Comparison of ENCODE assay signal across 8 mouse cellular contexts in the genomic region with DNA sequence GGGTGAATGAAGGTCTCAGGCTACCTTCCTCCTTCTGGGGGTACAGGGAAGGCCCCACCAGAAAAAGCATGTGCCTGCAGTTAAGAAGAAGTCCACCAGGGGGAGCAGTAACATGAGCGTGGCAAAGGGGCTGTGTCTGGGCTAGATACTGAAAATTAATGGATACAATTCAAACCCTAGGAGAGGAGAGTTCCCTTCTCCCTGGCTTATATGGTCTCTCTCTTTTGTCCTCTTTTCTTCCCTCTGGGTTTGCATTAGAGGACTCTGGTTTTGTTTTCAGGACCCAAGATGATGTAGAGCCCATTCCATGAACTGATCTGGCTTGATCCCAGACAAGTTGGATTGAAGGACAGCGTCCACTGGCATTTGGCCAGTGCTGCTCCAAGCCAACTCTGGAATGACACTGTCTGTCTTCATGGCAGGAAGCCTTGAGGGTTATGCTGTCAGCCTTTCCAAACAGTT.
DNase-seq lines count a peak whose midpoint lies in the region; ATAC-seq and TF ChIP-seq lines count a peak whose summit lies in the region.

No protein-coding gene starts in this region.

- no peak overlapping the region for H3K27ac ChIP-seq in heart, embryonic 16.5 days (ENCODE audit: low read length)

- H3K9me3 ChIP-seq in E14TG2a.4 (ENCODE audit: low read length): peaks cover 9% of the 10 kb centered on the region
- 0 out of 2 replicates have a peak, but pooled peaks cover 2% of the 10 kb centered on the region for H3K9me3 ChIP-seq in heart, embryonic 16.5 days (replicated peaks; ENCODE audit: control insufficient read depth, low read length)

- no peak overlapping the region for H3K4me2 ChIP-seq in heart, embryonic 16.5 days (ENCODE audit: low read depth, low read length)

- no peaks in the 10 kb centered on the region for H3K27me3 ChIP-seq in E14TG2a.4 (ENCODE audit: insufficient read depth, low read length)
- no peaks in the 10 kb centered on the region for H3K27me3 ChIP-seq in heart, embryonic 16.5 days (ENCODE audit: control insufficient read depth, insufficient read depth, low read length)

- no peak overlapping the region for H3K9ac ChIP-seq in heart, embryonic 16.5 days (ENCODE audit: low read length)

- no peak overlapping the region for H3K4me3 ChIP-seq in E14TG2a.4 (replicated peaks; ENCODE audit: low read length)
- no peak overlapping the region for H3K4me3 ChIP-seq in heart, embryonic 16.5 days (ENCODE audit: low read length)

- peak; percentile 86 for TF ChIP-seq CTCF in E14TG2a.4 (conservative IDR thresholded peaks at IDR 0.05; ENCODE audit: low read length)

- peaks cover 7% of the 10 kb centered on the region; the same call in 1 of the 2 replicates for H3K4me1 ChIP-seq in E14TG2a.4 (replicated peaks; ENCODE audit: low read depth, low read length)
- peaks cover 5% of the 10 kb centered on the region; the same call in 1 of the 2 replicates for H3K4me1 ChIP-seq in heart, embryonic 16.5 days (ENCODE audit: control insufficient read depth, insufficient read depth, low read length)

- H3K36me3 ChIP-seq in E14TG2a.4 (ENCODE audit: insufficient read depth, low read length): no peaks in the 10 kb centered on the region
- no peaks in the 10 kb centered on the region for H3K36me3 ChIP-seq in heart, embryonic 16.5 days (ENCODE audit: control insufficient read depth, insufficient read depth)

- ATAC-seq in heart, embryonic 16.5 days (replicated peaks; ENCODE audit: extremely low read depth, insufficient read depth, low FRiP score): peak; percentile 41; the same call in 1 of the 2 replicates
- peak; percentile 80 for ATAC-seq in megakaryocyte-erythroid progenitor cell, adult 5-6 weeks (replicated peaks; ENCODE audit: low FRiP score, low TSS enrichment, poor library complexity, severe bottlenecking)
- ATAC-seq in erythroid progenitor cell, adult 5-6 weeks (replicated peaks; ENCODE audit: low FRiP score, poor library complexity, severe bottlenecking): no peak

- peak; percentile 75 for DNase-seq in adrenal gland, adult 2 months
- peak; percentile 59 for DNase-seq in embryo, embryonic 11 days
- peak; percentile 48 for DNase-seq in layer of hippocampus, adult 9-10 months (ENCODE audit: low spot score)
- DNase-seq in skeletal muscle tissue, adult 2 months (ENCODE audit: low read depth, low spot score): peak; percentile 75

- WGBS in heart, embryonic 16.5 days: 18% methylated on average over 2 of the region's 2 CpGs
